In genomic region chrX:158921838-158922450, GRCm38 (mm10) we compare ENCODE assay signal across 8 mouse cellular contexts.
A peak's percentile ranks its signal among the peaks of the same experiment; 100 is the strongest.
DNase-seq lines count a peak whose midpoint lies in the region; ATAC-seq lines count a peak whose summit lies in the region.

No protein-coding gene starts in this region.

- H3K9me3 ChIP-seq in neural tube, embryonic 15.5 days (replicated peaks) = no peaks in the 10 kb centered on the region

- no peaks in the 10 kb centered on the region for H3K36me3 ChIP-seq in neural tube, embryonic 15.5 days

- H3K27ac ChIP-seq in neural tube, embryonic 15.5 days (replicated peaks) = no peak overlapping the region

- peak; percentile 52 for DNase-seq in CD4-positive helper T cell, adult 2 months (ENCODE audit: low read depth, low spot score)
- peak; percentile 77 for DNase-seq in adrenal gland, postnatal 14 days
- DNase-seq in embryo, embryonic 9.5 days (ENCODE audit: extremely low spot score) = peak; percentile 61
- DNase-seq in kidney, postnatal 4 days = peak; percentile 76 to 81
- peak; percentile 43 to 52 for DNase-seq in lung, adult 18-20 months
- DNase-seq in thymus, postnatal 14 days = peak; percentile 54

- H3K4me3 ChIP-seq in neural tube, embryonic 15.5 days (replicated peaks) = peak overlapping the region; percentile 14

- H3K4me2 ChIP-seq in neural tube, embryonic 15.5 days = peak overlapping the region; percentile 44

- ATAC-seq in granulocyte monocyte progenitor cell, adult 5-6 weeks (replicated peaks; ENCODE audit: poor library complexity, severe bottlenecking) = peak; percentile 59; the same call in 1 of the 2 replicates
- ATAC-seq in neural tube, embryonic 15.5 days (ENCODE audit: low FRiP score) = 0 out of 2 replicates have a peak, but pooled peaks have one; percentile 45

- WGBS in neural tube, embryonic 15.5 days = 27% methylated on average over 14 of the region's 14 CpGs

- H3K4me1 ChIP-seq in neural tube, embryonic 15.5 days = no peaks in the 10 kb centered on the region

- no peaks in the 10 kb centered on the region for H3K27me3 ChIP-seq in neural tube, embryonic 15.5 days (replicated peaks)

- no peak overlapping the region for H3K9ac ChIP-seq in neural tube, embryonic 15.5 days (replicated peaks)
